23 mouse cellular contexts compared by ENCODE assay signal in genomic region chr10:108139788-108140187, GRCm38 (mm10).
"Had no signal": no experiment of that assay in that cellular context is flagged by ENCODE, and none has a peak within 500 bp of the region (broad histone marks: within the 10 kb centered on the region; RNA-seq: fewer than 3 reads in every experiment).

No protein-coding gene starts in this region.

- H3K27ac ChIP-seq: liver, embryonic 13.5 days; liver, embryonic 15.5 days; lung, embryonic 15.5 days; macrophage; midbrain, embryonic 10.5 days; midbrain, embryonic 12.5 days; neural tube, embryonic 12.5 days; stomach, embryonic 15.5 days; stomach, postnatal 0 days had no signal

- H3K36me3 ChIP-seq: liver, embryonic 13.5 days; liver, embryonic 15.5 days; lung, embryonic 15.5 days; midbrain, embryonic 10.5 days; midbrain, embryonic 12.5 days; neural tube, embryonic 12.5 days; stomach, embryonic 15.5 days had no signal

- H3K4me1 ChIP-seq: liver, embryonic 13.5 days; liver, embryonic 15.5 days; lung, embryonic 15.5 days; midbrain, embryonic 10.5 days; midbrain, embryonic 12.5 days; neural tube, embryonic 12.5 days; stomach, embryonic 15.5 days had no signal

- H3K27me3 ChIP-seq: liver, embryonic 13.5 days; liver, embryonic 15.5 days; lung, embryonic 15.5 days; midbrain, embryonic 12.5 days; neural tube, embryonic 12.5 days; stomach, embryonic 15.5 days had no signal

- H3K4me3 ChIP-seq: liver, embryonic 13.5 days; liver, embryonic 15.5 days; lung, embryonic 15.5 days; midbrain, embryonic 10.5 days; midbrain, embryonic 12.5 days; neural tube, embryonic 12.5 days; stomach, embryonic 15.5 days had no signal

- ATAC-seq: liver, postnatal 0 days; lung, postnatal 0 days; midbrain, embryonic 16.5 days had no signal

- DNase-seq: liver, embryonic 13.5 days; liver, postnatal 0 days; lung, adult 2 months; lung, postnatal 14 days; lung, postnatal 36 days; midbrain, embryonic 14.5 days; retina, postnatal 1 day; right cerebral cortex, adult 18-20 months; right cerebral cortex, postnatal 25 days; right cerebral cortex, postnatal 4 days; thymus, adult 18-20 months; thymus, postnatal 14 days; thymus, postnatal 36 days had no signal
